Mouse (Mus musculus) induced T-regulatory cell, adult 2 months (primary cell): ENCODE data around the gene Rps4x.

ENCODE experiments used
- DNase-seq: peaks from one replicate; pipeline ENCODE4 v3.0.0-alpha.2; 2012; ENCODE audit warnings: low read depth

Rps4x gene

GRCm38 (mm10) chrX:102188712-102189497 lies at the start of gene Rps4x:
Rps4x (minus strand) TSS chrX:102189394.
- DNase-seq = peak; percentile 88

GRCm38 (mm10) chrX:102219126-102219525 lies 29.9 kb upstream of the Rps4x start:
- DNase-seq = peak; percentile 69

- DNase-seq = peak; percentile 69
Measured at GRCm38 (mm10) chrX:102215356-102215755, 26.2 kb upstream of the Rps4x start.

- no peak for DNase-seq
Measured at GRCm38 (mm10) chrX:102190840-102191239, 1.6 kb upstream of the Rps4x start.

- DNase-seq = no peak
Measured at GRCm38 (mm10) chrX:102189581-102189980, 387 bp upstream of the Rps4x start.

- peak; percentile 54 for DNase-seq
Measured at GRCm38 (mm10) chrX:102187023-102187699, 2.0 kb downstream of the Rps4x start.

GRCm38 (mm10) chrX:102182575-102182974 lies 6.6 kb downstream of the Rps4x start:
- DNase-seq = no peak

- no peak for DNase-seq
Measured at GRCm38 (mm10) chrX:102175538-102176287, 13.5 kb downstream of the Rps4x start.

- DNase-seq = no peak
Measured at GRCm38 (mm10) chrX:102170900-102171299, 18.3 kb downstream of the Rps4x start.

GRCm38 (mm10) chrX:102170135-102170534 lies 19.1 kb downstream of the Rps4x start:
- no peak for DNase-seq

GRCm38 (mm10) chrX:102169724-102170123 lies 19.5 kb downstream of the Rps4x start:
- no peak for DNase-seq

GRCm38 (mm10) chrX:102166986-102167385 lies 22.2 kb downstream of the Rps4x start:
- no peak for DNase-seq

- DNase-seq = no peak
Measured at GRCm38 (mm10) chrX:102166521-102166920, 22.7 kb downstream of the Rps4x start.

GRCm38 (mm10) chrX:102163529-102163928 lies 25.7 kb downstream of the Rps4x start:
- no peak for DNase-seq

GRCm38 (mm10) chrX:102163096-102163495 lies 26.1 kb downstream of the Rps4x start:
- no peak for DNase-seq

- no peak for DNase-seq
Measured at GRCm38 (mm10) chrX:102160528-102160927, 28.7 kb downstream of the Rps4x start.

GRCm38 (mm10) chrX:102159778-102160177 lies 29.4 kb downstream of the Rps4x start:
- peak; percentile 77 for DNase-seq

- DNase-seq = no peak
Measured at GRCm38 (mm10) chrX:102157423-102157791, 31.8 kb downstream of the Rps4x start.

GRCm38 (mm10) chrX:102156618-102157422 lies 32.4 kb downstream of the Rps4x start, which contains the start of gene Ercc6l:
Ercc6l (minus strand) TSS chrX:102157091.
- DNase-seq = peak; percentile 94

GRCm38 (mm10) chrX:102141157-102141556 lies 48.0 kb downstream of the Rps4x start:
- DNase-seq = no peak
